Mouse (Mus musculus) spleen, postnatal 36 days (tissue): Measurements from ENCODE around the gene D430042O09Rik.

Source experiments
- DNase-seq, 2 experiments: peaks; one replicate each; pipeline ENCODE4 v3.0.0; 2022; ENCODE audit warnings: low spot score in 2 of 2, mixed read lengths in 1 of 2

Gene D430042O09Rik

DNA sequence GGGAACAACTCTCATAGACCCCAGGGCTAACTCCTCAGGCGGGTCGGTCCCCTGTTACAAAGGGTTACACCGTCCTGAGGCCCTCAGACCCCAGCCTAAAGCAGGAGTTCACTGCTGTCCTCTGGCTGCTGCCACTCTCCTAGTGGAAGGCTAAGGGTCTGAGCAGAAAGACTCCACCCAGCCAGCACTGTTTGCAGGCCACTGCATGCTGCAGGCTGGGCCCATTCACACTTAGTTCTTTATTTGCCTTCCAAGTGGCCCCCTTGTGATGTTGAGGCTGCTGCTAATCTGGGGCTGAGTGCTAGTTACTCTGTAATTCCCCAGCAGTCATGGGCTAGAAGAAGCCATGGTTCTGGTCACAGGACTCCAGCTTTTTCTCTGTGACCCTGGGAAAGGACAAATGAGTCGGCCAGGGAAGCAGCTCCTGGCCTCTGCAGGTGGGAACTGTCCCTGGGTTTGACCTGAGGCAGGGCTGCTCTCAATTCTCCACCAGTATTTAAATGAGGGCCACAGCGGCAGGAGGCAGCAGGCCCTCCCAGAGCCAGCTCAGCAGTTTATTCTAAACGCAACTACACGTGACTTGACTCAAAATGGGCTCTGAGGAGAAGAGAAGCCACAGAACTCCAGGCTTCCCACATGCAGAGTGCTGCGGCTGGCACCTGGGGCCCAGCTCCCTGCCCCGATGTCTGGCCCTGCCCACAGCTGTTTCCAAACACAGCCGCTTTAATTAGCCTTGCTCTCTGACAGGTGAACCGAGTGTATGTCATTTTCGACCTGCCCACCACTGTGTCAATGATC is 163.9 kb downstream of the D430042O09Rik start:
- DNase-seq: no peak

DNA sequence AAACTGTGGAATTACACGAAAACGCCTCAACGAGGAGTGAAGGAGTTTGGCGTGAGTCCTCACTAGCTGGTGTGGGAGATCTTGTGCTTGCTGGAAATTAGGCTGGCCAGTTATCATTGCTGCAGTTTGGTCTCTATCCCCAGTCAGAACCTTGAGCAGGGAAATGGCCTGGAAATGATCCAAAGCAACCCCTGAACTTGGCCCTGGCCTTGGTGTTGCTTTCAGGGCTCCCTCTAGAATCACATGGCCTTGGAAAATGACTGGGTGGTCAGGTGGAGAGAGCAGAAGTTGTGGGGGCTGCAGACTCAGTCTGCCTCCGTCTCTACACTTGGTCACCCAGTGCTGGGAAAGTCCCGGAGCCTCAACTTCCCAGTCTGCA is 164.5 kb downstream of the D430042O09Rik start:
- DNase-seq: no peak

DNA sequence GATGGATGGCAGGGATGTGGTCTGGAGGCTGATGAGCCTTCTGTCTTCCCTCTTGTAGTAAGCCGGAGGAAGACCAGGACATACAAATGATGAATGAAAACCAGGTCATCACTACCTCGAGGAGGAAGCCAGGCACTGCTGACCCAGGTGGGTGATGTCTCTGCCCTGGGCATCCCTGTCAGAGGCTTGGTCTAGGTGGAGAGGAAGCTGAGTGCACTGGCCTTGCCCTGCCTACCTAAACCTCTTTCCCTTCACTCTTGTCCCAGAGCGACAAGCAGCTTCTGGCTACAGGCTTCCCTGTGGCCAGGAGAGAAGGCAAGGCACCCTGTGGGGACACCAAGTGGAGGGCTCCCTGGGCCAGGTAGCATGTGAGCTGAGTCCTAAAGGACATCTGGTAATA is 165.2 kb downstream of the D430042O09Rik start:
- no peak for DNase-seq

DNA sequence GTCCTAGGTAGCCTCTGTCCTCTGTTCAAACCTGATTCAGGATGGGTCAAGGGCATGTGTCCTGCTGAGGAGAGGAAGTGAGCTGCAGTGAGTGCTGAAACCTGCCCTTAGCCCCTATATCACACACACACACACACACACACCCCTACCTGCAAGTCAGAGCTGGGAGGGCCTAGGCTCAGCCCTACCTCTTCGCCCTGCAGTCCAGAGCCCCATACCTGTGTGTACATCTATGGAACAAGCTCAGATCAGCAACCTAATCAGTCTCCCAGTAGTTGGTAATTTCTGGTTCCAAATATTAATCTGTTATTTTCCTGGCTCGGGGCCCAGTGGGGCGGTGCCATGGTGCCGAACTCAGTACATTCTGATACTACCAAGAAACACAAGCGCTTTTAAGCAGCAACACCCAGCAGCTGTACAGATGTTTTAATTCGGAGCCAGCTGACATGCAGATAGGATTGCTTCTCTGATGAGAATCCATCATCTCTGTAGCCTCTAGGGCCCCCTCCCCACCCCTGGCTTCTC is 166.3 kb downstream of the D430042O09Rik start:
- DNase-seq: no peak

DNA sequence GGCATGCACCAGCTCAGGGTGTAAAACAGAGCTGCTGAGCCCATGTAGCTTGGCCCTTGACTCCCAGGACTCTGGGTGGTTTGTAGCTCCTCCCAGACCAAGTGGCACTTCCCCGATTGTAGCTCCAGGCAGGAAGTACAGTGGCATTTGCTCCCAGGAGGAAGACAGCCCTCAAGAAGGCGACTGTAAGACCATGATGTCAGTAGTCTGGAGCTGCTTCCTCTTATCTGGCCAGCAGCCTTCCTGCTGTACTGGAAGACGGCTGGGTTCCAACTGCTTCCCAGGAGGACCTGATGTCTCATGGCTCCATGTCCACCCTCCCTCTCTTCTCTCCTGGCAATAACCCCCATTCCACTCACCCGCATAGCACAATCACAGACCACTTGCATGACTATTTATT is 170.4 kb downstream of the D430042O09Rik start:
- DNase-seq: no peak

DNA sequence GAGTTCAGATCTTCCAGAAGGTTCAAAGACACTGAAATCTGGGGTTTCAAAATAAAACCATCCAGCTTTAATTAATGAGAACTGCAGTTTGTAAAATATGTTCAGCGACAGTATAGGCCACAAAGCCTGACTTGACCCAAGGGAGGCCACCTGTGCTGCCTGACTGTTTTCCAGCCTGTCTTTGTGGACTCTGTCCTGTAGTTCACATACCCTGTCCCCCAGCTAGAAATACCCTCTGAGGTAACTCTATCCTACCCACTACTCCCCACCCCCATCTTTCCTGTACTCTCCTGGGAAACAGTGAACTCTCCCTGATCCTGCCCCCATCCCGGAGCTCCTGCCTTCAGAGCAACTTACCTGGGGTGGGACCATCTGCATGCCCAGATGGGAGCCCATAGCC is 175.5 kb downstream of the D430042O09Rik start:
- no peak for DNase-seq

DNA sequence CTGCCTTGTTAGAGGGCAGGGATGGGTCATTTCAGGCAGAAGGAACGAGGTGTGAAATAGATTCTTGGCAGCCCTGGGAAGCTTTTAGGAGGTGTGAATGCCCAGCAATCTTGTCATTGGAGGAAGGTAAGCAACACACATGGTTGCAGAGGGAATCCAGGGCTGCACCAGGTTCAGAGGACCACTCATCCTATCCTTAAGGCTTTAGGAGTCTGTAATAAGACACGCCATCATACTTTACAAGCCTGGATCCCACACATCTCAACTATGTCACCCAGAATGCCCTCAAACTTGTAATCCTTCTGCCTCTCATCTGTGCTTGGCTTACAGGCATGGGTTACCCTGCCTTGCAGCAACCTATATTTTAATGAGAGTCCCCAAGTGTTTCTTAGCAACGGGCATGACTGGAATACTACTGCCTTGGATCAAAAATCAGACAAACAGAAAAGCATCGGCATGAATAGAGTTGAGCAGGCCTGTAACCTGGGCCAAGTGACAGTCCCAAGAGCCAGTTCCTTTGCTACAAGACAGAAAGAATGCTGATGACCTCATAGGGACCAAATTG is 178.5 kb downstream of the D430042O09Rik start:
- DNase-seq: no peak

DNA sequence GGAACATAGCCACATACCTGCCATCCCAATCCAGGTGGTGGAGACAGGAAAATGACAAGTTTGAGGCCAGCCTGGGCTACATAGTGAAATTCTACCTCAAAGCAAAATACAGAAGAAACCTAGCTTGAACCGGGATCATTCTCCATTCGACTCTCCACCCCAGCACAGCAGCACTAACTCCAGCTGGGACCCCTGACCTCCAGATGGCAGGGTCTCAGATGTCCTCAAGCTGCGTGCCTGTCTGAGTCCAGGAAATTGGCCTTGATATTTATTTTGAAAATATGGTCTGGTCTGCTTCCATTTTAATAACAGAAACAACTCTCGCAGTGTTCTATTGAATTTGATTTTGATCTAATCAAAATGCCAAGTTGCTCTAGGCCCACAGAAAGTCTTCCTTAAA is 179.4 kb downstream of the D430042O09Rik start:
- DNase-seq: no peak

DNA sequence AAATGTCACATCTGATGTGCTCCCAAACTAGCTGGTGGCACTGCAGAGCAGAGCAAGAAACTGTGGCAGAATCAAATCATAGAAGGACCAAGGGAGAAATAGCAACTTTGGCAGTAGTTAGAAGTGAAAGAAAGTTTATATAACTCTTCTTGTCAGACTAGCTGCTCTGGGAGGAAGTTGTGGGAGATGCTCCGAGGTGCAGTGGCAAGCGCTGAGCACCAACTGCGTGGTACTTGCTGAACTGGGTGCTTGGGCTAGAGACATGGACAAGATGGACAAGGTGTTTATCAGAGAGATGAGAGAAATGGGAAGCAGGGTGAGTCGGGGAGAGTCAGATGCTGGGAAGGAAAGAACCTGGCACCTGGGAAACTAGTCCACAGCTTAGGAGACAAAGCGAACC is 180.1 kb downstream of the D430042O09Rik start:
- DNase-seq: no peak

DNA sequence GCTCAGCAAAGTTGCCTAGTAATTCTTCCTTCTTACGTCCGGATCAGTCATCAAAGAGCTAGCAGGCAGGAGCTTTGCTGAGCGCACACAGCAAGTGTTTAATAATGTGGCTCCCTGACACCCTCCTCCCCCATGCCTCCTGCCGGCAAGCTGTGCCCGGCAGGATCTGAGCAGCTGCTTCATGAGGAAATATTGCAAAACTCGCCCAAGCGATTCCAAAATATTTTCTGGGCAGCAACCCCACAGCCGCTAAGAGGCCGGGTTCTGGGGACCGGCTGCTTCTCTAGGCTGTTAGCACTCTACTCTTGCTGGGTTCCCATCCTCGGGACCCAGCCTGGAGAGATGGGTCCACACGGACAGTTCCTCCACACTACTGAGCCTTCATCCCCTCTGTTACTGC is 180.7 kb downstream of the D430042O09Rik start:
- no peak for DNase-seq

DNA sequence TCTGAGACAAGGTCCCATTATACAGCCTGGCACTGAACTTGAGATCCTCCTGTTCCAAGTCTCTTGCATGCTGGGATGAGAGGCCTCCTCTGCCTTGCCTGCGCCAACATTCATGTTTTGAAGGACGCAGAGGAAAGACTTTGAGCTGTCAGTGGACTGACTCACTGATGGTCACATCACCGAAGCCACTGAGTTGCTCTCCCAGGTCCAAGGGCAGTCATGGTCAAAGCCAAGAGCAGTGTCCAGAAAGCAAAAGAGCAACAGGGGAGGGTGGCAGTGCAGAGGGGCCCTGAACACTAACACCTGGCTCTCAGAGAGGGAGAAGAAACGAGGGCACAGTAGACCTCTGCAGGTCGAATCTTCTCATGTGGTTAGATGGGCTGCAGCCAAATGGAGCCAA is 185.9 kb downstream of the D430042O09Rik start:
- DNase-seq: no peak

DNA sequence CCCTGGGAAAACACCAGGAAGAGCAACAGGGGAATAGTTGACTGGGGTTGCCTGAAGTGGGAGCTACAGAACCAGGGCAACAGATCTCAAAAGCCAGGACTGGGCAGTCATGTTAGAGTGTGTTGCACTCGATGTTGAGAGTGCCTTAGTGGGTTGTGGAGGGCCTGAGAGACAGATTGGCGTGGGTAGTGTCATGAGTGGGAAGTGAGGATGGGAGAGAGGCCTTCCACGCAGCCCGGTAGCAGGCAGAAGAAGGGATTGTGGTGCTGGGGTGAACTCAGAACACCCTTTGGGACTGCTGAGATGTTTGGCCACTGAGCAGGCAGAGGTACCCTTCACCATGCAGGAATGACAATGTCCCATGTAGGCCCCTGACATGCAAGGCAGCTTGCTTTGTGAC is 189.4 kb downstream of the D430042O09Rik start:
- no peak for DNase-seq

DNA sequence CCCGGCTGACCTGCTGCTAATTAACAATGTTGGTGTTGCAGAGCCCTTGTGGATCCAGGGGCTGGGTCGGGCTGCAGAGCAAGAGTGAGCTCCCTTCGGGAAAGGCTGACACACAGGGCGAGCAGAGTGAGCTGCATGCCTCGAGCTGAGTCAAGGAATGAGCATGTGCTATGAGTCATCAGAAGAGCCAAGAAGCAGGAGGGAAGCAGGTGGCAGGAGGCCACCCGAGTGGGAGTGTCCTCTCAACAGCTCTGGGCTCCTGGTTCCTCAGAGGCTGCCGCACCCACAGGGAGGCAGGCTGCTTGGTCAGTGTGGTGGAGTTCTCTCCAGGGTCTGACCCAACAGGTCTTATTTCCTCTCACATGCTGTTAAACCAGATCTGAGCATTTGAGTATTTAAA is 191.3 kb downstream of the D430042O09Rik start:
- DNase-seq: no peak

DNA sequence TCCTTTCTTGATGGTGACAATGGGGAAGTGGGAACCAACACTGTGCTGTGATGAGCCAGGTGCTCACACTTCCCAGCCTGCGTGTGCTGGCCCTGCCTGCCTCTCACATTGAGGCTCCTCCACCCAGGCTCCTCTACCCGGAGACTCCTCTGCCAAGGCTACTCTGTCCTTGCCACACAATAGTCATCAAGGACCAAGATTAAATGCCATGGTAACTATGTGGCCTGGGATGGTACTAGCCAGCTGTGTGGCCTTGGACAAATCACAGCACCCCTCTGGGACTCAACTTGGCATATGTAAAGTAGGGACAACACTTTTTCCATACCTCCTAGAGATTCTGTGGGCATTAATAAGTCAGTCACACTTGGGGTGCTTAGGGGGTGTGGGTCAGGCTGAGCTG is 192.2 kb downstream of the D430042O09Rik start:
- no peak for DNase-seq

DNA sequence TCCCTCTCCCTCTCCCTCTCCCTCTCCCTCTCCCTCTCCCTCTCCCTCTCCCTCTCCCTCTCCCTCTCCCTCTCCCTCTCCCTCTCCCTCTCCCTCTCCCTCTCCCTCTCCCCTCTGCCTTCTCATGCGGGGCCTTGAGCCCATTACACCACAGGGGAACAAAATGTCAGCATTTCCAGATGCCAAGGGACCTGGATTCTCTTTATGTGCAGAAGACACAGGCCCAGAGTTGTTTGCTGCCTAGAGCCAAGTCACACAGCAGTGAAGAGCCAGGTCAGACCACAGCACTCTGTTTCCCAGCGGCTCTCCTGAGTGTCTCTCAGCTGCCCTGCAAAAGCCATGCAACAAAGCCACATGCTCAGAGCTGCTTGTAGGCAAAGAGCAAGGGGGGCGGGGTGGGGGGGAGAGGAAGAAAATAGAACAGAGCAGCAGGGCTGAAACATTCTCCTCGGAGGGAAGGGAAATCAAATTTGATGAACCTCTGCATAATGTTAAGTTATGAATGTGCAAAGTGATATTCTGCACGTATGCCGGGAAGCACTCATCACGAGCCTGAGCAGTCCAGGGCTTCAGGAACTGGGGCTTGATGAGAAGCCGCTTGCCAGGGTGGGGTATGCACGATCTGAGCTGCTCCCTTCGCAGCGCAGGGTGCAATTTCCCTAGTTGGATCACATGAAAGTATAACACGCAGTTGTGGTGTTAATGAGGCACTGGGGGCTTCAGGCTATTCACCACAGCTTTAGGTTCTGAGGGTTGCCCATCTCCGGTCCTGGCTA is 192.9 kb downstream of the D430042O09Rik start:
- no peak for DNase-seq

DNA sequence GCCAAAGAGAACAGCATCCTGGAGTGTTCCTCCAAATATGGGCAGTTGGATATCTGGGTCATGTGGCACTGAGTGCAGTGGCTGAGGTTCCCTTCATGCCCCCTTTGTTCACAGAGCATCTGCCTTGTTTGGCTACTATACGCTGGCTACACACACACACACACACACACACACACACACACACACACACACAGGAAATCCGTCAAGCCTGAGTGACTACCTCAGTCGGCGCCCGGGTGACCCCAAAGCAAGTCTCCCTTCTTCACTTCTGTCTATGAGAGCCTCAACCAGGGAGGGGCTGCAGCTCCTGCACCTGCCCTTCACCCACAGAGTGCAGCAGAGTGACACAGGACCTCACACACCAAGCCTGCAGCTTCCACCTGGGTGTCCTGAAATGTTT is 213.1 kb downstream of the D430042O09Rik start:
- peak; percentile 78 to 82 for DNase-seq

DNA sequence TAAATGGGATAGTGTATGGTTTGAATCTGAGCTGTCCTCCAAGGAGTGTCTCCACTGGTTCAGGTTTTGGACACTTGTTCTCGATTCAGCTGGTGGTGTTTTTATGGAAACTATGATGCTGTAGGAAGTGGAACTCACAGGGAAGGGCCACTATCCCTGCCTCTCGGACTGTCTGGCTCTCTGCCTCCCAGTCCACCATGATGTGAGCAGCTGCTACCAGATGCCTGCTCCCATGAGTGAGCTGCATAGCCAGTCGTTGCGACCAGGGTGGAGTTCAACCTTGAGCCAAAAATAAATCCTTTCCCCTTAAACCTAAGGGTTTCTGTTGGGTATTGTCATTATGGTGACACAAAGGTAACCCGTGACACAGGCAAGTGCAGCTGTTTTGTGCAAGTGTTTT is 216.4 kb downstream of the D430042O09Rik start:
- no peak for DNase-seq
